Mouse (Mus musculus): ENCODE results near the gene H2-Ke6. TPM values are rescaled to one million over a fixed set of nuclear protein-coding genes. Genes with fewer than 3 reads are reported as not detected.

Gene H2-Ke6
- polyA plus RNA-seq, 1 experiment: 127 TPM

- Histone ChIP-seq H3K27me3 (ENCODE audit: control insufficient read depth, insufficient read depth, low read length) (no peaks in the 10 kb centered on the region), H3K4me1 (replicated peaks; ENCODE audit: control insufficient read depth, insufficient read depth, low read length) (peaks cover 40% of the 10 kb centered on the region), H3K4me3 (ENCODE audit: control insufficient read depth, insufficient read depth, low read length) (peak within 1 kb of the TSS; percentile 81), H3K27ac (ENCODE audit: control insufficient read depth, insufficient read depth, low read length) (peak within 1 kb of the TSS; percentile 61), H3K36me3 (ENCODE audit: control insufficient read depth, insufficient read depth, low read length) (peaks cover 6% of the 10 kb centered on the region)
- under 1% methylated on average over 80 of the region's 88 CpGs for WGBS
- peak; percentile 82 for TF ChIP-seq POLR2A (IDR thresholded peaks at IDR 0.05; ENCODE audit: control insufficient read depth, extremely low read depth, insufficient read depth, low read length, poor library complexity)
- peak; percentile 36; the same call in 1 of the 2 replicates for TF ChIP-seq CTCF (IDR thresholded peaks at IDR 0.05; ENCODE audit: borderline replicate concordance, control insufficient read depth, extremely low read depth, insufficient read depth, low read length, poor library complexity)
- DNase-seq: peak; percentile 99
Measured at GRCm38 (mm10) chr17:34031465-34032173, 3.8 kb upstream of the H2-Ke6 start, which contains the start of the genes Slc39a7 and Rxrb. Gene Slc39a7 (minus strand): TSS chr17:34031682. Gene Rxrb (plus strand): TSS chr17:34031812.

GRCm38 (mm10) chr17:34030861-34031326 is 3.0 kb upstream of the H2-Ke6 start:
- H3K4me3 ChIP-seq (ENCODE audit: control insufficient read depth, insufficient read depth, low read length): peak overlapping the region; percentile 79
- no peaks in the 10 kb centered on the region for H3K36me3 ChIP-seq (ENCODE audit: control insufficient read depth, insufficient read depth, low read length)
- H3K27ac ChIP-seq (ENCODE audit: control insufficient read depth, insufficient read depth, low read length): no peak overlapping the region
- H3K27me3 ChIP-seq (ENCODE audit: control insufficient read depth, insufficient read depth, low read length): no peaks in the 10 kb centered on the region
- no peak for DNase-seq
- TF ChIP-seq POLR2A (IDR thresholded peaks at IDR 0.05; ENCODE audit: control insufficient read depth, extremely low read depth, insufficient read depth, low read length, poor library complexity) (no peak), CTCF (IDR thresholded peaks at IDR 0.05; ENCODE audit: borderline replicate concordance, control insufficient read depth, extremely low read depth, insufficient read depth, low read length, poor library complexity) (no peak)
- 7% methylated on average over 20 of the region's 20 CpGs for WGBS
- H3K4me1 ChIP-seq (replicated peaks; ENCODE audit: control insufficient read depth, insufficient read depth, low read length): peaks cover 47% of the 10 kb centered on the region

- Histone ChIP-seq H3K4me1 (replicated peaks; ENCODE audit: control insufficient read depth, insufficient read depth, low read length) (peaks cover 55% of the 10 kb centered on the region), H3K27ac (ENCODE audit: control insufficient read depth, insufficient read depth, low read length) (no peak overlapping the region), H3K4me3 (ENCODE audit: control insufficient read depth, insufficient read depth, low read length) (peak overlapping the region; percentile 79; the same call in 1 of the 2 replicates), H3K36me3 (ENCODE audit: control insufficient read depth, insufficient read depth, low read length) (no peaks in the 10 kb centered on the region), H3K27me3 (ENCODE audit: control insufficient read depth, insufficient read depth, low read length) (no peaks in the 10 kb centered on the region)
- 89% methylated on average over 21 of the region's 21 CpGs for WGBS
- no peak for DNase-seq
- no peak for TF ChIP-seq CTCF (IDR thresholded peaks at IDR 0.05; ENCODE audit: borderline replicate concordance, control insufficient read depth, extremely low read depth, insufficient read depth, low read length, poor library complexity)
- TF ChIP-seq POLR2A (IDR thresholded peaks at IDR 0.05; ENCODE audit: control insufficient read depth, extremely low read depth, insufficient read depth, low read length, poor library complexity): no peak
Measured at GRCm38 (mm10) chr17:34029890-34030595, 2.2 kb upstream of the H2-Ke6 start.

- Histone ChIP-seq H3K4me3 (ENCODE audit: control insufficient read depth, insufficient read depth, low read length) (no peak overlapping the region), H3K27ac (ENCODE audit: control insufficient read depth, insufficient read depth, low read length) (no peak overlapping the region), H3K27me3 (ENCODE audit: control insufficient read depth, insufficient read depth, low read length) (no peaks in the 10 kb centered on the region), H3K36me3 (ENCODE audit: control insufficient read depth, insufficient read depth, low read length) (no peaks in the 10 kb centered on the region), H3K4me1 (replicated peaks; ENCODE audit: control insufficient read depth, insufficient read depth, low read length) (peaks cover 56% of the 10 kb centered on the region)
- WGBS: 84% methylated on average over 18 of the region's 18 CpGs
- TF ChIP-seq POLR2A (IDR thresholded peaks at IDR 0.05; ENCODE audit: control insufficient read depth, extremely low read depth, insufficient read depth, low read length, poor library complexity) (no peak), CTCF (IDR thresholded peaks at IDR 0.05; ENCODE audit: borderline replicate concordance, control insufficient read depth, extremely low read depth, insufficient read depth, low read length, poor library complexity) (no peak)
- DNase-seq: no peak
Measured at GRCm38 (mm10) chr17:34029150-34029889, 1.5 kb upstream of the H2-Ke6 start.

GRCm38 (mm10) chr17:34028501-34029149 is 765 bp upstream of the H2-Ke6 start:
- no peak overlapping the region for H3K27ac ChIP-seq (ENCODE audit: control insufficient read depth, insufficient read depth, low read length)
- DNase-seq: no peak
- H3K36me3 ChIP-seq (ENCODE audit: control insufficient read depth, insufficient read depth, low read length): no peaks in the 10 kb centered on the region
- no peak overlapping the region for H3K4me3 ChIP-seq (ENCODE audit: control insufficient read depth, insufficient read depth, low read length)
- TF ChIP-seq CTCF (IDR thresholded peaks at IDR 0.05; ENCODE audit: borderline replicate concordance, control insufficient read depth, extremely low read depth, insufficient read depth, low read length, poor library complexity) (no peak), POLR2A (IDR thresholded peaks at IDR 0.05; ENCODE audit: control insufficient read depth, extremely low read depth, insufficient read depth, low read length, poor library complexity) (no peak)
- no peaks in the 10 kb centered on the region for H3K27me3 ChIP-seq (ENCODE audit: control insufficient read depth, insufficient read depth, low read length)
- peaks cover 61% of the 10 kb centered on the region for H3K4me1 ChIP-seq (replicated peaks; ENCODE audit: control insufficient read depth, insufficient read depth, low read length)
- 96% methylated on average over 17 of the region's 17 CpGs for WGBS

All from thymus, adult 2 months (tissue).